In the genomic region with DNA sequence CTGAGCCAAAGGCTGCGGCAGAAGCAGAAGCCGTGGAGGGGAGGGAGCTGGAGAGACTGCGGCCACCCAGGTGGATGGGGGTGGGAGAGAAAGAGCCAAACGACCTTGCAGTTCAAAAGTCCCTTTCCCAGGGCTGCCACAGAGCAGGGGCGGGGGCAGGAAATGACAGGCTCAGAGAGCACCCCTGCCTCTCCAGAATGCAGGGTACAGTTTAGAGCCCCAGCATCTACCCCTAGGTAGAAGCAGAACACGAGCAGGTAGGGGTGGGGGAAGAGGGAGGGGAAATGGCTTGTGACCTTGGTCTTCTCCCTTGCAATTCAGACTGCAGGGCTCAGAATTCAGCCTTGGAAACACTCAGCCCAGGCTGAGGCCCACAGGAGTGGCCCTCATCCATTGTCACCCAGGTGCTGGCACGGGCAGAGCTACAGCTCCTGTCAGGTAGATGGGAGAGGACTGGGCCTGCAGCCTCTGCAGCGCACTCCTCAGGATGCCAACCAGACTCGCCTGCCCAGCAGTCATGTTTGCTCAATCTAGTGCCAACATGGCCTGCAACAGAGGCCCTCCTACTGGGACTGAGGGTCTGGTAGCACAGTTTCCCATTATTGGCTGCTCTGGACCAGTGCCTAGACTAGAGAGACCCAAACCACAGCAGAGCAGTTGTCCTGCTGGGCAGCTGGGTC, we compare ENCODE assay signal across 8 mouse cellular contexts. TPM values are rescaled to one million over a fixed set of nuclear protein-coding genes. Genes with fewer than 3 reads are reported as not detected.
A peak's percentile ranks its signal among the peaks of the same experiment; 100 is the strongest.
DNase-seq lines count a peak whose midpoint lies in the region; ATAC-seq and TF ChIP-seq lines count a peak whose summit lies in the region.

No protein-coding gene starts in this region.

- H3K9me3 ChIP-seq in midbrain, embryonic 10.5 days (replicated peaks) = no peaks in the 10 kb centered on the region
- no peaks in the 10 kb centered on the region for H3K9me3 ChIP-seq in midbrain, embryonic 11.5 days (ENCODE audit: control insufficient read depth, low read length)
- no peaks in the 10 kb centered on the region for H3K9me3 ChIP-seq in embryonic facial prominence, embryonic 13.5 days
- H3K9me3 ChIP-seq in liver, postnatal 0 days (ENCODE audit: low read length) = no peaks in the 10 kb centered on the region

- H3K4me3 ChIP-seq in midbrain, embryonic 10.5 days = no peak overlapping the region
- H3K4me3 ChIP-seq in midbrain, embryonic 11.5 days (ENCODE audit: low read depth, low read length) = no peak overlapping the region
- no peak overlapping the region for H3K4me3 ChIP-seq in embryonic facial prominence, embryonic 13.5 days
- no peak overlapping the region for H3K4me3 ChIP-seq in liver, postnatal 0 days (ENCODE audit: low read depth, low read length)

- no peak for TF ChIP-seq EP300 in liver, postnatal 0 days (IDR thresholded peaks at IDR 0.05; ENCODE audit: low read depth)

- no peak overlapping the region for H3K4me2 ChIP-seq in midbrain, embryonic 11.5 days
- no peak overlapping the region for H3K4me2 ChIP-seq in embryonic facial prominence, embryonic 13.5 days
- peak overlapping the region; percentile 29 for H3K4me2 ChIP-seq in liver, postnatal 0 days (ENCODE audit: low read depth, low read length)

- H3K27me3 ChIP-seq in midbrain, embryonic 10.5 days (ENCODE audit: low read depth, poor library complexity, severe bottlenecking) = peaks cover 41% of the 10 kb centered on the region
- peaks cover 8% of the 10 kb centered on the region; the same call in 1 of the 2 replicates for H3K27me3 ChIP-seq in midbrain, embryonic 11.5 days (ENCODE audit: control insufficient read depth, insufficient read depth, low read length)
- H3K27me3 ChIP-seq in embryonic facial prominence, embryonic 13.5 days = 0 out of 2 replicates have a peak, but pooled peaks cover 6% of the 10 kb centered on the region
- no peaks in the 10 kb centered on the region for H3K27me3 ChIP-seq in liver, postnatal 0 days (ENCODE audit: insufficient read depth, low read length)

- peaks cover 33% of the 10 kb centered on the region for H3K4me1 ChIP-seq in midbrain, embryonic 10.5 days
- H3K4me1 ChIP-seq in midbrain, embryonic 11.5 days (ENCODE audit: control insufficient read depth, insufficient read depth, low read length) = peaks cover 16% of the 10 kb centered on the region
- H3K4me1 ChIP-seq in embryonic facial prominence, embryonic 13.5 days = peaks cover 28% of the 10 kb centered on the region
- H3K4me1 ChIP-seq in liver, postnatal 0 days (ENCODE audit: insufficient read depth) = peaks cover 57% of the 10 kb centered on the region

- H3K36me3 ChIP-seq in midbrain, embryonic 10.5 days = no peaks in the 10 kb centered on the region
- no peaks in the 10 kb centered on the region for H3K36me3 ChIP-seq in midbrain, embryonic 11.5 days (ENCODE audit: control insufficient read depth, insufficient read depth, low read length)
- H3K36me3 ChIP-seq in embryonic facial prominence, embryonic 13.5 days = no peaks in the 10 kb centered on the region
- peaks cover 37% of the 10 kb centered on the region for H3K36me3 ChIP-seq in liver, postnatal 0 days (replicated peaks; ENCODE audit: insufficient read depth, low read length)

- peak overlapping the region; percentile 69 for H3K27ac ChIP-seq in midbrain, embryonic 10.5 days (replicated peaks)
- no peak overlapping the region for H3K27ac ChIP-seq in midbrain, embryonic 11.5 days (ENCODE audit: low read depth, low read length)
- no peak overlapping the region for H3K27ac ChIP-seq in embryonic facial prominence, embryonic 13.5 days
- peak overlapping the region; percentile 86 for H3K27ac ChIP-seq in liver, postnatal 0 days (ENCODE audit: low read depth)

- no peak for ATAC-seq in midbrain, embryonic 11.5 days (ENCODE audit: low FRiP score)
- ATAC-seq in embryonic facial prominence, embryonic 13.5 days (ENCODE audit: insufficient number of reproducible peaks, insufficient read depth, low FRiP score, low TSS enrichment, low read depth) = no peak
- ATAC-seq in liver, postnatal 0 days = peak; percentile 16; the same call in 1 of the 2 replicates

- H3K9ac ChIP-seq in midbrain, embryonic 11.5 days (ENCODE audit: low read length) = no peak overlapping the region
- peak overlapping the region; percentile 17 for H3K9ac ChIP-seq in embryonic facial prominence, embryonic 13.5 days
- no peak overlapping the region; the same call in 1 of the 2 replicates for H3K9ac ChIP-seq in liver, postnatal 0 days (replicated peaks)

- no peak for TF ChIP-seq CTCF in liver, postnatal 0 days (IDR thresholded peaks at IDR 0.05; ENCODE audit: low read depth)

- DNase-seq in midbrain, embryonic 10.5 days (ENCODE audit: low spot score) = no peak
- no peak for DNase-seq in midbrain, embryonic 11.5 days (ENCODE audit: low spot score, missing footprints)
- DNase-seq in kidney, adult 11 months = peak; percentile 72
- no peak for DNase-seq in liver, postnatal 0 days
- DNase-seq in layer of hippocampus, postnatal 10 days (ENCODE audit: low spot score in 2 of 2) = no peak
- no peak for DNase-seq in left cerebral cortex, postnatal 36 days (ENCODE audit: low spot score in 2 of 2)
- DNase-seq in adrenal gland, adult 2 months = no peak

- intact Hi-C loops in left cerebral cortex, postnatal 36 days (cut with DNase I) = no loop called here

- 28% methylated on average over 9 of the region's 9 CpGs for WGBS in midbrain, embryonic 10.5 days
- 29% methylated on average over 9 of the region's 9 CpGs for WGBS in midbrain, embryonic 11.5 days
- 32% methylated on average over 9 of the region's 9 CpGs for WGBS in embryonic facial prominence, embryonic 13.5 days
- WGBS in liver, postnatal 0 days (ENCODE audit: insufficient replicate concordance) = 32% methylated on average over 9 of the region's 9 CpGs

RNA-seq across cellular contexts. Expression of gene H6pd, which starts 17.7 kb away (rescaled TPM):
- 3.7 and 4.0 TPM in 2 replicates for polyA plus RNA-seq in midbrain, embryonic 10.5 days (2016; fragmentation: Nextera tagmentation; extraction: Ambion mirVana)
- 1.7 and 2.4 TPM in 2 replicates for polyA plus RNA-seq in midbrain, embryonic 11.5 days (2014; fragmentation: Nextera tagmentation; extraction: Ambion mirVana)
- polyA plus RNA-seq in embryonic facial prominence, embryonic 13.5 days (2015; fragmentation: Nextera tagmentation; extraction: Ambion mirVana) = 7.0 and 8.0 TPM in 2 replicates
- 33.0 and 36.5 TPM in 2 replicates for polyA plus RNA-seq in liver, postnatal 0 days (2015; fragmentation: Nextera tagmentation; extraction: Ambion mirVana)
- total RNA-seq in layer of hippocampus, postnatal 10 days (2021) = 10 to 100 TPM; 10.7 to 12.8 TPM
- total RNA-seq in left cerebral cortex, postnatal 36 days (2021) = 10 to 100 TPM; 12.5 to 14.3 TPM
- 100 to 1,000 TPM; 120 to 197 TPM for total RNA-seq in adrenal gland, adult 2 months (2021)
- 146 and 154 TPM in 2 replicates for polyA plus RNA-seq in adrenal gland, adult 2 months (2012; rRNA removed)

RNA-seq across cellular contexts. Expression of gene Spsb1, which starts 36.3 kb away (rescaled TPM):
- polyA plus RNA-seq in midbrain, embryonic 10.5 days (2016; fragmentation: Nextera tagmentation; extraction: Ambion mirVana) = 8.3 and 8.7 TPM in 2 replicates
- 6.3 and 7.5 TPM in 2 replicates for polyA plus RNA-seq in midbrain, embryonic 11.5 days (2014; fragmentation: Nextera tagmentation; extraction: Ambion mirVana)
- 12.2 and 13.5 TPM in 2 replicates for polyA plus RNA-seq in embryonic facial prominence, embryonic 13.5 days (2015; fragmentation: Nextera tagmentation; extraction: Ambion mirVana)
- 1.3 and 1.7 TPM in 2 replicates for polyA plus RNA-seq in liver, postnatal 0 days (2015; fragmentation: Nextera tagmentation; extraction: Ambion mirVana)
- 10 to 100 TPM; 16.7 to 19.9 TPM for total RNA-seq in layer of hippocampus, postnatal 10 days (2021)
- 10 to 100 TPM; 17.1 to 19.0 TPM for total RNA-seq in left cerebral cortex, postnatal 36 days (2021)
- 10 to 100 TPM; 22.2 to 29.5 TPM for total RNA-seq in adrenal gland, adult 2 months (2021)
- polyA plus RNA-seq in adrenal gland, adult 2 months (2012; rRNA removed) = 26.3 and 26.9 TPM in 2 replicates

Comparison
In these comparisons a context has a peak if more than half of its experiments do, and no peak if none do; other contexts are left out.
1. H3K27ac ChIP-seq: peak in midbrain, embryonic 10.5 days (single experiment) and liver, postnatal 0 days (single experiment); none in midbrain, embryonic 11.5 days (single experiment) and embryonic facial prominence, embryonic 13.5 days (single experiment).